Mouse (Mus musculus): Measurements from ENCODE around the gene Tmem252. TPM values are rescaled to one million over a fixed set of nuclear protein-coding genes. Genes with fewer than 3 reads are reported as not detected.
A peak's percentile ranks its signal among the peaks of the same experiment; 100 is the strongest.

Tmem252 gene
- 0.12 TPM in 1 of 2 replicates, not detected in the other for total RNA-seq (2021)
- long read RNA-seq: 0 reads

GRCm38 (mm10) chr19:24673762-24674161, at the start of gene Tmem252:
TSS of gene Tmem252 (plus strand) at chr19:24674008.
- DNase-seq: no peak

- no peak for DNase-seq
Measured at GRCm38 (mm10) chr19:24628049-24628448, 45.8 kb upstream of the Tmem252 start.

- no peak for DNase-seq
Measured at GRCm38 (mm10) chr19:24633008-24633407, 40.8 kb upstream of the Tmem252 start.

GRCm38 (mm10) chr19:24634602-24635001, 39.2 kb upstream of the Tmem252 start:
- DNase-seq: peak; percentile 72

GRCm38 (mm10) chr19:24636616-24637015, 37.2 kb upstream of the Tmem252 start:
- no peak for DNase-seq

- no peak for DNase-seq
Measured at GRCm38 (mm10) chr19:24637988-24638387, 35.8 kb upstream of the Tmem252 start.

GRCm38 (mm10) chr19:24640982-24641381, 32.8 kb upstream of the Tmem252 start:
- no peak for DNase-seq

- DNase-seq: no peak
Measured at GRCm38 (mm10) chr19:24644971-24645370, 28.8 kb upstream of the Tmem252 start.

GRCm38 (mm10) chr19:24646162-24646829, 27.5 kb upstream of the Tmem252 start:
- no peak for DNase-seq

GRCm38 (mm10) chr19:24648016-24648415, 25.8 kb upstream of the Tmem252 start:
- no peak for DNase-seq

GRCm38 (mm10) chr19:24650428-24650827, 23.4 kb upstream of the Tmem252 start:
- no peak for DNase-seq

GRCm38 (mm10) chr19:24651595-24651994, 22.2 kb upstream of the Tmem252 start:
- DNase-seq: no peak

- DNase-seq: no peak
Measured at GRCm38 (mm10) chr19:24652342-24653019, 21.3 kb upstream of the Tmem252 start.

- DNase-seq: no peak
Measured at GRCm38 (mm10) chr19:24653230-24653799, 20.5 kb upstream of the Tmem252 start.

- no peak for DNase-seq
Measured at GRCm38 (mm10) chr19:24656981-24657380, 16.8 kb upstream of the Tmem252 start.

- no peak for DNase-seq
Measured at GRCm38 (mm10) chr19:24662346-24662745, 11.5 kb upstream of the Tmem252 start.

- DNase-seq: no peak
Measured at GRCm38 (mm10) chr19:24665771-24666170, 8.0 kb upstream of the Tmem252 start.

- DNase-seq: no peak
Measured at GRCm38 (mm10) chr19:24667527-24667926, 6.3 kb upstream of the Tmem252 start.

GRCm38 (mm10) chr19:24671571-24671970, 2.2 kb upstream of the Tmem252 start:
- no peak for DNase-seq

- DNase-seq: no peak
Measured at GRCm38 (mm10) chr19:24672366-24672960, 1.3 kb upstream of the Tmem252 start.

- DNase-seq: no peak
Measured at GRCm38 (mm10) chr19:24673331-24673730, 477 bp upstream of the Tmem252 start.

- no peak for DNase-seq
Measured at GRCm38 (mm10) chr19:24676429-24676828, 2.6 kb downstream of the Tmem252 start.

All from adrenal gland, postnatal 25 days (tissue).